Mouse (Mus musculus) heart, embryonic 13.5 days (tissue): Measurements from ENCODE around the gene Trak2. TPM values are rescaled to one million over a fixed set of nuclear protein-coding genes. Genes with fewer than 3 reads are reported as not detected.
A peak's percentile ranks its signal among the peaks of the same experiment; 100 is the strongest.
"Not testable (repeated sequence)": the region's sequence is repeated elsewhere in the genome, so short reads cannot be mapped to it uniquely, and the experiment has no call there.

Experiments
- ATAC-seq: fragments of 200-750 bp; cut with Nextera tagmentation; 2 replicates; pipeline ENCODE4 v1.8.0; 2017; ENCODE audit warnings: moderate TSS enrichment; ENCODE audit not compliant: insufficient number of reproducible peaks, low FRiP score, low TSS enrichment; ENCODE audit errors: extremely low read depth
- H3K27ac ChIP-seq: fragments of 300-500 bp; sonication (generic); replicated peaks from 2 replicates; pipeline ENCODE4 v1.5.1; 2015; ENCODE audit warnings: moderate library complexity, mild to moderate bottlenecking, inconsistent platforms
- H3K27me3 ChIP-seq: fragments of 300-500 bp; sonication (generic); replicated peaks from 2 replicates; pipeline ENCODE4 v1.6.1; 2015; ENCODE audit warnings: mild to moderate bottlenecking, inconsistent platforms
- H3K36me3 ChIP-seq: fragments of 300-500 bp; sonication (generic); 2 replicates; pipeline ENCODE4 v1.6.1; 2015; ENCODE audit warnings: mild to moderate bottlenecking, inconsistent platforms
- H3K4me1 ChIP-seq: fragments of 300-500 bp; sonication (generic); 2 replicates; pipeline ENCODE4 v1.6.1; 2015; ENCODE audit warnings: inconsistent platforms
- H3K4me2 ChIP-seq: fragments of 300-500 bp; sonication (generic); 2 replicates; pipeline ENCODE4 v1.6.1; 2015; ENCODE audit warnings: inconsistent platforms, mild to moderate bottlenecking, moderate library complexity
- H3K4me3 ChIP-seq: fragments of 300-500 bp; sonication (generic); 2 replicates; pipeline ENCODE4 v1.5.1; 2015; ENCODE audit warnings: moderate library complexity, mild to moderate bottlenecking, inconsistent platforms
- H3K9ac ChIP-seq: fragments of 300-500 bp; sonication (generic); 2 replicates; pipeline ENCODE4 v1.6.1; 2015; ENCODE audit warnings: inconsistent platforms, mild to moderate bottlenecking, moderate library complexity
- H3K9me3 ChIP-seq: fragments of 300-500 bp; sonication (generic); 2 replicates; pipeline ENCODE4 v1.6.1; 2016; ENCODE audit warnings: inconsistent platforms
- WGBS: fragments of 180-500 bp; shearing (Covaris S2); methylation state at CpG from one replicate; pipeline ENCODE4 v1.1.7; 2015; ENCODE audit warnings: mixed read lengths; 5-methylcytosine and 5-hydroxymethylcytosine counted together
- polyA plus RNA-seq: library from polyadenylated mRNA; unstranded; fragments of >200 nt; fragmentation: Nextera tagmentation; extraction: Ambion mirVana; gene quantifications from 2 replicates; pipeline ENCODE4 v1.2.1, GENCODE M21; 2015

Trak2 gene
- polyA plus RNA-seq, 1 experiment from 2014 or later, result 25.4 TPM

DNA sequence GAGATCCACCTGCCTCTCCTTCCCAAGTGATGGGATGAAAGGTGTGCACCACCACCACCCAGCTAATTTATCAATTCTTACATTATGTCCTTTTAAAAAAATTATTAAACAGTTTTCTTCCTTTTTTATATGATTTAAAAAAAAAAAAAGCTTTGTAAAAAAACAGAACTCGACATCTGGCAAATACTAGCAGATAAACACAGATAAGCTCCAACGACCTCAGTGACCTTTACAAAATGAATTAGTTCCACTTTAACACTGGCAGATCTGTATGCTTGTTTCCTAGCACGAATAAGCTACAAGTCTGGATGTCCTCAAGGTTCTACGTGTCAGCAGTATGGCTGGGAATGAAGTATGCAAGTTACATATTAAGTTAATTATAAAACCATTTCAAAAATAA is 5.7 kb downstream of the Trak2 start:
- no peak for ATAC-seq
- Histone ChIP-seq H3K4me2 (no peak overlapping the region), H3K9ac (no peak overlapping the region), H3K36me3 (no peaks in the 10 kb centered on the region; the same call in 1 of the 2 replicates), H3K4me3 (no peak overlapping the region), H3K4me1 (peaks cover 88% of the 10 kb centered on the region), H3K9me3 (no peaks in the 10 kb centered on the region), H3K27me3 (no peaks in the 10 kb centered on the region), H3K27ac (no peak overlapping the region)
- 39% methylated on average over 4 of the region's 4 CpGs for WGBS

DNA sequence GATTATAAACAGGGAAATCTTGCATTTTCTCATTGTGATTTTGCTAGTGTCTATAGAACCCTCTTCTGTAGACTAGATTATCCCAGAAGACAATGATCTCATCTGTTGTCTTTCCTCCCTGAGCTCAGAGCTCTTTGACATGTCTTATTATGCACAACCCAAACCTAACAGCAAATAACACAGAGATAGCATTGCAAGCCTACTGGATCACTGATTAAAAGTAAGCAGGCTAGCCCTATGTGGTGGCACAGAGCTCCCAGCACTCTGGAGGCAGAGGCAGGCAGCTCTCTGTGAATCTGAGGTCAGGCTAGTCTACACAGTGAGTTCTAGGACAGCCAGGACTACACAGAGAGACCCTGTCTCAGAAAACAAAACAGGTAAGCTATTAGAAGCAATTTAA is 10.4 kb downstream of the Trak2 start:
- Histone ChIP-seq H3K4me1 (peaks cover 87% of the 10 kb centered on the region), H3K36me3 (no peaks in the 10 kb centered on the region; the same call in 1 of the 2 replicates), H3K9ac (no peak overlapping the region), H3K4me3 (no peak overlapping the region), H3K27ac (peak overlapping the region; percentile 45; the same call in 1 of the 2 replicates), H3K27me3 (no peaks in the 10 kb centered on the region), H3K9me3 (no peaks in the 10 kb centered on the region), H3K4me2 (peak overlapping the region; percentile 29)
- no peak for ATAC-seq

DNA sequence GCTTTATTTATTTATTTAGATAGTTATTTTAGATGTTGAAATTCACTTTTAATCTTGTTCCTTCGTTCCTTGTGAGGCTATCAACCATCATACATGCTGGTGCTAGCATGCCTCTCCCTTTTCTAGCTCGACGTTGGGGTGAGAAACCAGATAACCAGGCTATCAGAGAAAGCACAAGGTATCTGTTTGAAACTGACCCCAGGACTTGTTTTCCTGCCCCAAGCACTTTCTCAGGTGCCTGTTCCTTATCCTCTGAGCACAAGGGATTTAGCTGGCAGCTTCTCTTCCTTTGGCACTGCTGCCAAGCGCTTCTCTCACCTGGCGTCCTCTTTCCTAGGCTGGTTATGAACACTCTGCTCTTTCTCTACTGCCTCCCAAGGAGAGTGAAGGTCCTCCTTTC is 10.8 kb downstream of the Trak2 start:
- Histone ChIP-seq H3K4me3 (no peak overlapping the region), H3K4me2 (peak overlapping the region; percentile 29), H3K27me3 (no peaks in the 10 kb centered on the region), H3K36me3 (no peaks in the 10 kb centered on the region; the same call in 1 of the 2 replicates), H3K9ac (0 out of 2 replicates have a peak overlapping the region, but pooled peaks have one; percentile 40), H3K9me3 (no peaks in the 10 kb centered on the region), H3K27ac (peak overlapping the region; percentile 45; the same call in 1 of the 2 replicates), H3K4me1 (peaks cover 87% of the 10 kb centered on the region)
- WGBS, result 46% methylated on average over 5 of the region's 5 CpGs
- ATAC-seq, result no peak

DNA sequence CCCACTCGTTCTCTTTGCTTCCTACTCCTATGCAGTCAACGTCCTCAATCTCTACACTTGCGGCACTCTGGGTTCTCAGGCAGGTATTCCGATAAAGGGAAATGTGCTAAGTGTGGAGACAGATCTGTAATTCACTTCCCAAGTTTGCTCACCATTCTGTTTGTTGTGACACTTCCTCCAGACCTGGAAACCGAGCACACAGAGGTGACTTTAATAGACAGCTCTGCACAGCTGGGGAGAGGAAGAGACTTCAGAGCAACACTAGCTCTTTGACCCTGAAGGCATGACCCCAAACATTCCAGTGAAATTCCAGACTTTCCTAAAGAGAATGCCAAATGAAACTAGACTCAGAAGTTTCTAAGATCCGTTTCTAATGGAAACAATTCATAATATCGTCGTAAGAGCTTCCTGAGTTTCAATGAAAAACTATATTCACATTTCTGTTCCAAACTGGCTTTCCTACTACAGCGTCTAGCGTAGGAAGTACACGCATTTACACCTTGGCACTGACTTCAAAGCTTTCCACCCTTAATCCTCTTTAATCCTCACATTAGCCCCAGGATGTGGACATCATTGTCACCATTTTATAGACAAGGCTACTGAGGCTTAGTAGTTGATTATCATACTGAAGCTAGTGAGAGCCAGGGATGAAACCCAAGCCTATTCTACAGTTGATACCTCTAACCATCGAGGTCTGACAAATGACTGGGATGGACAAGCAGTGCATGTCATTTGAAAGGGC is 11.9 kb downstream of the Trak2 start:
- H3K9ac ChIP-seq, result peak overlapping the region; percentile 52
- H3K4me2 ChIP-seq, result peak overlapping the region; percentile 29; the same call in 1 of the 2 replicates
- 47% methylated on average over 12 of the region's 12 CpGs for WGBS
- no peaks in the 10 kb centered on the region; the same call in 1 of the 2 replicates for H3K36me3 ChIP-seq
- no peak for ATAC-seq
- peak overlapping the region; percentile 45 for H3K27ac ChIP-seq
- H3K4me3 ChIP-seq, result no peak overlapping the region
- peaks cover 86% of the 10 kb centered on the region for H3K4me1 ChIP-seq
- H3K9me3 ChIP-seq, result no peaks in the 10 kb centered on the region
- no peaks in the 10 kb centered on the region for H3K27me3 ChIP-seq

DNA sequence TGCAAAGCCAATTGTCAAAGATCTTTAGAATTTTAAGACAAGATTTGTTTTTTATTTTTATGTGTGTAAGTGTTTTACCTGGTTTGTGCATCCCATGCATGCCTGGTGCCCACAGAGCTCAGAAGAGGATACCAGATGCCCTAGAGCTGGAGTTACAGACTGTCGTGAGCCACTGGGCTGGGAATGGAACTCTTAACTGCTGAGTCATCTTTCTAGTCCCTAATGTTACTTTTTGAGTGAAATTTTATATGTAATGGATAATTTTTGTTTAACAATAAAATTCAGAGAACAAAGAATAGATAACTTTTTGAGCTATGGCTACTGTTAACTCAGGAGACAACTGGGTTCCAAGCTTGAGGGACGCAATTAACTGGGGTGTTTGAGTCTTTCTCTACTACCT is 13.5 kb downstream of the Trak2 start:
- peaks cover 91% of the 10 kb centered on the region for H3K4me1 ChIP-seq
- H3K4me2 ChIP-seq, result no peak overlapping the region
- WGBS, result 67% methylated on average over 2 of the region's 2 CpGs
- no peaks in the 10 kb centered on the region for H3K27me3 ChIP-seq
- no peaks in the 10 kb centered on the region; the same call in 1 of the 2 replicates for H3K36me3 ChIP-seq
- H3K9ac ChIP-seq, result no peak overlapping the region
- no peak overlapping the region for H3K4me3 ChIP-seq
- H3K9me3 ChIP-seq, result no peaks in the 10 kb centered on the region
- no peak for ATAC-seq
- H3K27ac ChIP-seq, result no peak overlapping the region

DNA sequence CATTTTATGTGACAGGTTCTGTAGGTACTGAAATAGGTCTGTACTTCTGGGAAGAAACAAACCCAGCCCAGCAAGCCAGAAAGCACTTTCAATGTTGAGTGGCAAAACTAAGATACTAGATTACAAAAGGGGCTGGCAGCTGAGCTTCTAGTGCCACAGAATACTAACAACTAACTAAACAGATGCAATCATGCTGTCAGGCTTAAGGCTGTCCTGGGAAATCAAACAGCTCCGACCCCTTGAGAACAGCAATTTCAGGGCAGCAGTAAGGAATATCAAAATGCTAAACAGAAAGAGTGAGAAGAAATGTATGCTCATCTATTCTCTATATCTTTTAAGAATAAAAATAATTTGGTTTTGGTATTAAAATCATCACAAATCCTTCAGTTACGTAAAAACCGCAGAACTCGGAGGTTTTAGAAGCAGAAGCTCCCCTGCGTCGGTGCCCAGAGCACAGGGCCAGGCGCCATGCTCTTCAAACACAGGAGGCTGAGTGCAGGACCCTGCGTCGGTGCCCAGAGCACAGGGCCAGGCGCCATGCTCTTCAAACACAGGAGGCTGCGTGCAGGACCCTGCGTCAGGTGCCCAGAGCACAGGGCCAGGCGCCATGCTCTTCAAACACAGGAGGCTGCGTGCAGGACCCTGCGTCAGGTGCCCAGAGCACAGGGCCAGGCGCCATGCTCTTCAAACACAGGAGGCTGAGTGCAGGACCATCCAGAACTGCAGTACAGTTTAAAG is 14.3 kb downstream of the Trak2 start:
- WGBS, result 69% methylated on average over 16 of the region's 16 CpGs
- H3K9me3 ChIP-seq, H3K4me2 ChIP-seq, H3K4me3 ChIP-seq, H3K27me3 ChIP-seq, ATAC-seq, H3K36me3 ChIP-seq: not testable (repeated sequence)
- Histone ChIP-seq H3K27ac (peak overlapping the region; percentile 54), H3K9ac (0 out of 2 replicates have a peak overlapping the region, but pooled peaks have one; percentile 34), H3K4me1 (peaks cover 94% of the 10 kb centered on the region)

DNA sequence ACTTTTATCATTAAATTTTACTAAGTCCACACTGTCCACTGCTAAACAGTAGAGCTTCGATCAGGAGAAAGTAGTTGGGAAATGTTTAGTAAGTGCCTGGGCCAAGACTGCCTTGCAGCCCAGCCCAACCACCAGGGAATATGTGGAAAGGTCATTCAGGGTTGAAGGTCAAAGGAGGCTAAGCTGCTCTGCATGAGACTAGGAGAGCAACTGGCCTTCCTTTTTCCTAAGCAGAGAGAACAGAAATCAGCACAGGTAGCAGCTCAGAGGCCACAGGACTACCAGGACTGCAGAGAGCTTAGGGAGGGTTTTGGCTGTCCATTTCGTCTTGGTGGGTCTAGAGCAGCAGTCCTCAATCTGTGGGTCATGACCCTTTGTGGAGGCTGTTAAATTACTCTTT is 15.3 kb downstream of the Trak2 start:
- H3K9me3 ChIP-seq, result no peaks in the 10 kb centered on the region
- ATAC-seq, result no peak
- no peaks in the 10 kb centered on the region; the same call in 1 of the 2 replicates for H3K36me3 ChIP-seq
- WGBS, result 30% methylated on average over 2 of the region's 2 CpGs
- H3K27ac ChIP-seq, result peak overlapping the region; percentile 45; the same call in 1 of the 2 replicates
- H3K4me1 ChIP-seq, result peaks cover 94% of the 10 kb centered on the region
- peak overlapping the region; percentile 37 for H3K9ac ChIP-seq
- no peaks in the 10 kb centered on the region for H3K27me3 ChIP-seq
- H3K4me2 ChIP-seq, result no peak overlapping the region
- H3K4me3 ChIP-seq, result no peak overlapping the region

DNA sequence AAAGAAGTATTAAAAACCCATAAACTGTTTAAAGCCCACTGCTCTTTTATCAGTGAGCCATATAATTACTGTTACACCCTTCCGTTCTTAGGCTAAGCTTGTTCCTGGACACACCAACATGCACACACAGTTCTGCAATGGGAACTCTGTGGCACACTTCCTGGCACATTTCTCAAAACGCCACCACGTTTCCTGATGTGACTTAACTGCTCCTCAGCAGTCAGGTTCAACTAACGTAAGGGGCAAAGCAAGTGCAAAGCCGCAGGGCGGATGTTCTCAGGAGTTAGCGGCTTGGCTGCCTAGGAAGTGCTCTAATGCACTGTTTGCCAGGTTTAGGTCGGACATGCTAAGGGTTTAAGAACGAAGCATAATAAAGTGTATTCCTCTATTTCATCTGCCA is 17.0 kb downstream of the Trak2 start:
- Histone ChIP-seq H3K36me3 (no peaks in the 10 kb centered on the region), H3K27ac (peak overlapping the region; percentile 25; the same call in 1 of the 2 replicates), H3K9ac (no peak overlapping the region), H3K4me3 (no peak overlapping the region), H3K27me3 (no peaks in the 10 kb centered on the region), H3K9me3 (no peaks in the 10 kb centered on the region), H3K4me1 (peaks cover 94% of the 10 kb centered on the region), H3K4me2 (peak overlapping the region; percentile 39)
- ATAC-seq, result no peak
- 61% methylated on average over 9 of the region's 9 CpGs for WGBS

DNA sequence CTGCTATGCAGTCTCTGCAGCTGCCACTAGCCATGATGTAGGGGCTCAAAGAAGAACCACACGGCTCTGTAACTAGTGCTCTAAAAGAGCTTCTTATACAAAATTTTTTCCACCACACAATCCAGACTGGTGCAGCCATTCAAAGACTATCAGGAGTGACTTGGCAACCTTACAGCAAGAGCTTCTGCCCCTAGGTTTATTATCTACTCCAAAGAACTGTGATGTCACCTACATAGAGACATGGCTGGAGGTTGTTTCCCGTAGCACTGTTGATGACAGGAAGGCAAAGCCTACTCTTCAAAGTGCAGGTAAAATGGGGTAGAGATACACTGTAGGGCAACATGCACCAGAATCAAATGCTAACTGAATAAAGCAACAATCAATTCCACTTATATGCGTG is 17.5 kb downstream of the Trak2 start:
- 56% methylated on average over 3 of the region's 3 CpGs for WGBS
- Histone ChIP-seq H3K4me3 (no peak overlapping the region), H3K36me3 (no peaks in the 10 kb centered on the region), H3K4me1 (peaks cover 94% of the 10 kb centered on the region), H3K4me2 (peak overlapping the region; percentile 39), H3K9ac (no peak overlapping the region), H3K27ac (peak overlapping the region; percentile 10; the same call in 1 of the 2 replicates), H3K27me3 (no peaks in the 10 kb centered on the region), H3K9me3 (no peaks in the 10 kb centered on the region)
- ATAC-seq, result no peak

DNA sequence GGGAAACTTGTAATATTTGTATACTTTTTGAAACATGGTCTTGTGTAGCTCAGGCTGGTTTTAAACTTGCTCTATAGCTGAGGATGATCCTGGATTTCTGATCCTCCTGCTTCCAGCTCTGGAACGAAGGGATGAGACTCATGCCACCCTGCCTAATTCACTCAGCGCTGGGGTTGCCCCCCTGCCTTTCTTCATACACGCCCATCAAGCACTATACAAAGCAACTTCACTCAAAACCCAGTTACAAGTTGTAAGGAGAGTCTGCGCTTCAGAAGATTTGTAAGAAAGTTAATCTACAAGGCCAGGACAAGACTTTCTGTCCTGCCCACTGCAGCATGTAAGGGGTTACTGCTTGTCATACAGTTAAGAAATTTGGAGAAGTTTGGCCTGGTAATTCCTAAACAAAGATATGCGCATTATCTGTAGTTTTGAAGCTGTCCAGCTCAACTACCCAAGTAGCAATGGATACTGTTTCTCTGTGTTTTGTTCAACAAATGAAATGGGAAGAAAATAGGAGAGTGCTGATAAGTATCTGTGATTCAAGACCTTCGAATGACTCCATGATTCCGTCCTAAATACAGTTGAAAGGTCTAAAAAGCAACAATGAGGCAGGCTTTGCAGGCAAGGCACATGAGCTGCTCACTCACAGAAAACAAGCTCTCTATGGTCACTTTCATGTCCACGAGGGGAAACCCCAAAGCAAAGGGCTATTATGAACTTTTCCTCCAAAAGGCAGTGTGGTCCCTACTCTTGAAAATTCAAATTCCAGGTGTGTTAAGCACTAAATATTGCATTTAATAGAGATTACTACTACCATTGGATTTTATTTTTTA is 18.4 kb downstream of the Trak2 start:
- no peaks in the 10 kb centered on the region for H3K36me3 ChIP-seq
- no peaks in the 10 kb centered on the region for H3K9me3 ChIP-seq
- no peak for ATAC-seq
- no peaks in the 10 kb centered on the region for H3K27me3 ChIP-seq
- no peak overlapping the region for H3K4me3 ChIP-seq
- H3K4me1 ChIP-seq, result peaks cover 92% of the 10 kb centered on the region
- peak overlapping the region; percentile 86; the same call in 1 of the 2 replicates for H3K27ac ChIP-seq
- 61% methylated on average over 8 of the region's 8 CpGs for WGBS
- peak overlapping the region; percentile 19; the same call in 1 of the 2 replicates for H3K9ac ChIP-seq
- peak overlapping the region; percentile 32 for H3K4me2 ChIP-seq
